Mouse (Mus musculus): Measurements from ENCODE around the gene Adgb.

DNA sequence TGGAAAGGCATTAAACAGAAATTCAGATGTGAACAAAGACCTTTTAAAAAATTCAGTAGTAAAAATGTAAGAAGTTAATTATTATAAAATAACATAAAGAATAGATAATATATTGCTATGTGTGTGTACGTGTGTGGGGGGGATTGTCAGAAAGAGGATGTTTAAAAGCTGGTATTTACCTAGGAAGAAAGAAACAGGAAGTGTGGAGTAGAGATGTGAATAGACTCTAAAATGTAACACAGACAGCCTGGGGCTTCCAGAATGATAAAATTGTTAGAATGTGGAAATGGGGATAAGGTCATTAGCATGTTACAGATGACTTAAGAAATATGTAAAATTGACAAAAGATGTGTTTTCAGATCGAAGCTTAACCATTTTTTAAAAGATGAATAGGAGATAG is 12.0 kb downstream of the Adgb start:
- TF ChIP-seq CTCF (IDR thresholded peaks at IDR 0.05; ENCODE audit: borderline replicate concordance, insufficient read depth, low read length) = no peak
- no peak for TF ChIP-seq POLR2A (IDR thresholded peaks at IDR 0.05; ENCODE audit: low read depth, low read length)
